Mouse (Mus musculus) hindbrain, embryonic 11.5 days (tissue): ENCODE measurements around the gene Fam114a1. TPM values are rescaled to one million over a fixed set of nuclear protein-coding genes. Genes with fewer than 3 reads are reported as not detected.
A peak's percentile ranks its signal among the peaks of the same experiment; 100 is the strongest.

Experiments used
- ATAC-seq: fragments of 200-750 bp; cut with Nextera tagmentation; 2 replicates; pipeline ENCODE4 v1.8.0; 2017; ENCODE audit warnings: mild to moderate bottlenecking, moderate TSS enrichment, moderate library complexity; ENCODE audit not compliant: low FRiP score
- DNase-seq: peaks from one replicate; pipeline ENCODE4 v3.0.0-alpha.2; 2015; ENCODE audit warnings: low spot score
- H3K27ac ChIP-seq: fragments of 300-500 bp; sonication (generic); 2 replicates; pipeline ENCODE4 v1.5.1; 2014; ENCODE audit warnings: mild to moderate bottlenecking, low read depth, low read length
- H3K27me3 ChIP-seq: fragments of 300-500 bp; sonication (generic); 2 replicates; pipeline ENCODE4 v1.6.1; 2014; ENCODE audit warnings: mild to moderate bottlenecking, low read length, moderate library complexity, mixed read lengths; ENCODE audit not compliant: control insufficient read depth, insufficient read depth
- H3K36me3 ChIP-seq: fragments of 300-500 bp; sonication (generic); 2 replicates; pipeline ENCODE4 v1.6.1; 2014; ENCODE audit warnings: mild to moderate bottlenecking, low read length, moderate library complexity, mixed read lengths; ENCODE audit not compliant: control insufficient read depth, insufficient read depth
- H3K4me1 ChIP-seq: fragments of 300-500 bp; sonication (generic); replicated peaks from 2 replicates; pipeline ENCODE4 v1.6.1; 2014; ENCODE audit warnings: low read length, mixed read lengths; ENCODE audit not compliant: control insufficient read depth, insufficient read depth
- H3K4me2 ChIP-seq: fragments of 300-500 bp; sonication (generic); replicated peaks from 2 replicates; pipeline ENCODE4 v1.6.1; 2014; ENCODE audit warnings: mild to moderate bottlenecking, low read depth, low read length
- H3K4me3 ChIP-seq: fragments of 300-500 bp; sonication (generic); 2 replicates; pipeline ENCODE4 v1.5.1; 2014; ENCODE audit warnings: low read depth, low read length
- H3K9ac ChIP-seq: fragments of 300-500 bp; sonication (generic); 2 replicates; pipeline ENCODE4 v1.6.1; 2014; ENCODE audit warnings: low read depth, low read length
- H3K9me3 ChIP-seq: fragments of 300-500 bp; sonication (generic); 2 replicates; pipeline ENCODE4 v1.6.1; 2016; ENCODE audit warnings: low read length; ENCODE audit not compliant: control insufficient read depth
- WGBS: fragments of 180-500 bp; shearing (Covaris S2); extraction: QIAGEN DNeasy Blood & Tissue Kit; methylation state at CpG from one replicate; pipeline ENCODE4 v1.1.7; 2014; 5-methylcytosine and 5-hydroxymethylcytosine counted together
- polyA plus RNA-seq: library from polyadenylated mRNA; unstranded; fragments of >200 nt; fragmentation: Nextera tagmentation; extraction: Ambion mirVana; gene quantifications from 2 replicates; pipeline ENCODE4 v1.2.1, GENCODE M21; 2014

Fam114a1 gene
- polyA plus RNA-seq: 18.0 and 21.8 TPM in 2 replicates

DNA sequence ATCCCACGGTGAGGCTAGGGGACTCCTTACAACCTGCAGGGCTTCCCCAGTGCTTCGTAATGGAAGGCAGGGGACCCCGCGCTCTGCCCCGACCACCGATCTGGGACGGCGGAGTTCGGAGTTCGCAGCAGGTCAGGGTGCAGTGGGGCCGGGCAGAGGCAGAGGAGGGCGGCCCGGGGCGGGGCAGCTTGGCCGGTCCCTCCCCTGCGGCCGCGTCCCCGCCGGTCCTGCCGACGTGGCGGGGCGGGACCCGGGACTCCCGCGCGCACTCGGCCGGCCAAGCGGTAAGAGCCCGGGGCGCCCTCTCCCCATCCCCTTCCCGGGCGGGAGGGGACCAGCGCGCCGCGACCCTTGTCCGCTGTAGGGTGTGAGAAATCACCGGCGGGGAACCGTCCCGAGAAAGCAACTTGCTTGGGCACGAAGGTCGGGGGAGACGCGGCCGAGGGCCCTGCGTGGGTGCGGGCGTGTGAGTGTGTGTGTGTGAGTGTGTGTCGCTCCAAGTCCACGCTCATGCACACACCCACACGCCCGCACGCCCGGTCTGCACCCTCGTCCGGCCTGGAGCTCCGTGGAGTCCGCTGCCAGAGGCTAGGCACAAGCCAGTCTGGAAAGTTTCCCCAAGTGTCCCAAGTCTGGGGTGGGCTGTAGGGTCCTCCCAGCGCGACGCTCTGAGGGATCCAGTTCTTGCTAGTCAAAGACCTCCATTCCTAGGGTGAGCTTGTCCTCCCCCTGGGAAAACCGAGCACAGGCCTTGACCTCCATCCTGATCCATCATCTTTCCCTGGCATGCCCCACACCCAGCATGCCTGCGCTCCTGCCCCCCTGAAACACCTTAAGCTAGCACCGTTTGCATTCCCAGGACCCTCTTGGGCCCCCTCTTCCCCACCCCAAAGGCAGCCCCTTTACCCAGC, at the start of gene Fam114a1:
Fam114a1 (plus strand) TSS at position 211 of the 911 bp plus-strand sequence.
- peak within 1 kb of the TSS; percentile 60 for H3K4me3 ChIP-seq
- peak; percentile 75 for ATAC-seq
- 0 out of 2 replicates have a peak, but pooled peaks cover 2% of the 10 kb centered on the region for H3K4me1 ChIP-seq
- peak; percentile 70 for DNase-seq
- peak within 1 kb of the TSS; percentile 70 for H3K9ac ChIP-seq
- no peaks in the 10 kb centered on the region for H3K36me3 ChIP-seq
- 1% methylated on average over 58 of the region's 68 CpGs for WGBS
- no peaks in the 10 kb centered on the region for H3K9me3 ChIP-seq
- no peak within 1 kb of the TSS for H3K27ac ChIP-seq
- H3K27me3 ChIP-seq: no peaks in the 10 kb centered on the region
- H3K4me2 ChIP-seq: peak within 1 kb of the TSS; percentile 94

DNA sequence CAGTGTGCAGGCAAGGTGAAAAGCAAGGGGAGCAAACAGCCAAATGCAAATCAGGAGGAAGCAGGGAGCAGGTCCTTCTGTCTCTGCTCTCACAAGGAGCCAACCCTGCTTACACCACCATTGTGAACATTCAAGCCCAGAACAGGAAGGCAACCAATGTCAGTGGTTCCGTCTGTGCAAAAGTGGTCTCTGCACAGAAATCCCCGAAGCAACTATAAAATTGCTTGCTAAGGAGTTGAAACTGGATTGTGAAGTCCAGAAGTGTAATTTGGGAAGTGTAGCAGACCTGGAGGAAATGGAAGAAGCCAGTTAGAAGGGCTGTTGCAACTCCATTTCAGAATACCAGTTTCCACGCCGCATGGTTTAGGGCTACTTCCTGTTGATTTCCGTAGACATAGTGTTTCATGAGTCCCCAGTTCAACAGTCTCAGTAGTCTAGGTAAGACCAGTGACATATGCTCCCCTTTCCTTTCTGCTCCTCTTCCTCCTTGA, 46.9 kb upstream of the Fam114a1 start:
- WGBS: 91% methylated on average over 5 of the region's 5 CpGs
- DNase-seq: no peak

DNA sequence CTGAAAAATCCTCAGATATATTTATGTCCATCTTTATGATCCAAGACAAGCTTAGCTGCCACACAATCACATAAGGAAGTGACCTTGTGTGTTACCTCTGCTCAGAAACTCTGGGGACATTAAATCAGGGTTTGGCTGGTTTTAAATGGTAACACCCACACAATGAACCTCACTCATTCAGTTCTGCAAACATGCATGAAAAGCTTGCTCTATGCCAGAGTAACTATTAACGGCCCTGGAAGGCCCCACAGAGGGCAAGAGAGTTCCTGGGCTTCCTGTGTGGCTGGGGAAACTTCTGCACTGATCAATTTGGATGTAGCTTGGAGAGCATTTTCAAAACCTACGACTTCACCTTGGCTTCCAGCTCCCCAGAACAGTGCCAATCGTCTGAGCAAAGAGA, 37.7 kb upstream of the Fam114a1 start:
- H3K27me3 ChIP-seq: no peaks in the 10 kb centered on the region
- H3K4me2 ChIP-seq: no peak overlapping the region
- no peak for ATAC-seq
- WGBS: 69% methylated on average over 3 of the region's 3 CpGs
- DNase-seq: no peak
- H3K27ac ChIP-seq: no peak overlapping the region
- H3K36me3 ChIP-seq: no peaks in the 10 kb centered on the region
- H3K9ac ChIP-seq: no peak overlapping the region
- H3K9me3 ChIP-seq: no peaks in the 10 kb centered on the region
- H3K4me3 ChIP-seq: no peak overlapping the region
- H3K4me1 ChIP-seq: no peaks in the 10 kb centered on the region

More for the DNA sequence above, 46.9 kb upstream of the Fam114a1 start:
- H3K27me3 ChIP-seq: no peaks in the 10 kb centered on the region
- no peaks in the 10 kb centered on the region for H3K36me3 ChIP-seq
- no peak overlapping the region for H3K4me3 ChIP-seq
- H3K4me2 ChIP-seq: no peak overlapping the region
- ATAC-seq: no peak
- no peak overlapping the region for H3K9ac ChIP-seq
- H3K4me1 ChIP-seq: no peaks in the 10 kb centered on the region
- H3K27ac ChIP-seq: no peak overlapping the region
- no peaks in the 10 kb centered on the region for H3K9me3 ChIP-seq

DNA sequence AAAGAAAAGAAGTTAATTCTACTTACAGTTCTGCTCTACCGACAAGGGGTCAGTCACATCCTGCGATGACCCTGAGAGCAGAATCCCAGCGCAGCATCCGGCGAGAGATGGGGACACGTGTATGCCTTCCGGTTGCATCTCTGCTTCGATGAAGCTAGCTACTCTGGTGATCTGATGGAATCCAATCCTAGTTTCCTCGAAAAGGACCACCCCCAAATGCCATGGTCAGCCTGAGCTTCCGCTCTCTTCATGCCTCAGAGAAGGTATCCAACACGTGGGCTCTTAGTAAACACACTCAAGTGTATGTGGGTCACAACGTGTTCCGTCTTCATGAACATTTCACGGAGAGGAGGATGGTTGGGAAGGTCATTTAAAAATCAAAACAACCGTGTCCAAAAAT, 37.1 kb upstream of the Fam114a1 start:
- no peaks in the 10 kb centered on the region for H3K9me3 ChIP-seq
- WGBS: 91% methylated on average over 15 of the region's 15 CpGs
- no peak overlapping the region for H3K27ac ChIP-seq
- DNase-seq: no peak
- H3K4me2 ChIP-seq: no peak overlapping the region
- no peak for ATAC-seq
- no peak overlapping the region for H3K4me3 ChIP-seq
- H3K4me1 ChIP-seq: no peaks in the 10 kb centered on the region
- no peak overlapping the region for H3K9ac ChIP-seq
- H3K27me3 ChIP-seq: no peaks in the 10 kb centered on the region
- no peaks in the 10 kb centered on the region for H3K36me3 ChIP-seq

DNA sequence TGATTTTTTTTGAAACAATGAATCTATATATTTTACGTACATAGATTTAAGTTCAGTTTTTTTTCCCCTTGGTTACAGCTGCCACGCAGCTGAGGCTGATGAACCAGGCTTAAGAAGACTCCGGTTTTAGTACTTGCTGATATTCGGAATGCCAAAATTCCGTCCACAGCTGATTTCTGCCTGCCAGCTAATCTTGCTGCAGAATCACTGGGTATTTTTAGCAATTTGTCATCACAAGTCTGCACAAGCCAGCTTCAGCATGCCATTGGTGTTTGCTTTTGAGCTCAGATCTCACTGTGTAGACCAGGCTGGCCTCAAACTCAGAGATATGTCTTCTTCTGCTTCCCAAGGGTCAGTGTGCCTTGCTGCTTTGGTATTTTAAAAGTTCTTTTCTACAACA, 18.4 kb upstream of the Fam114a1 start:
- Histone ChIP-seq H3K9me3 (no peaks in the 10 kb centered on the region), H3K36me3 (no peaks in the 10 kb centered on the region), H3K4me3 (no peak overlapping the region), H3K9ac (no peak overlapping the region), H3K4me2 (no peak overlapping the region), H3K27ac (no peak overlapping the region), H3K27me3 (no peaks in the 10 kb centered on the region), H3K4me1 (no peaks in the 10 kb centered on the region)
- no peak for ATAC-seq
- WGBS: 92% methylated on average over 5 of the region's 5 CpGs
- DNase-seq: no peak

DNA sequence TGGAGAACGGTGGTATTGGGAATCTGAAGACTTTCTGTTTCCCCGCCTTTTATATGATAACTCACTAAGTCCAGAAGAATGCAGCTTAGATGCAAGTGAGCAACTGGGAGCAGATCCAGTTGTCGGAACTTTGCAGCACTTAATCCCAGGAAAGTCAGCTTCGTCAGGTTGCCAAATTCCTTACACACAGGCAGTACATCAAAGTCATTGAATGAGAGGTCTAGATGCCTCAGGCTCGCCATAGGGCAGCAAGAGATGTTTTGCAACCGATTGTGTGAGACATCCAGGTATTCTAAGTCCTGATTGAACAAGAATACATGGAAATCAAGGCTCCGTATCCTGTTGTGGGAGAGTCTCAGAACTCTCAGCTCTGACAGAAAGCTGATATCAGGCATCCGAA, 14.9 kb upstream of the Fam114a1 start:
- Histone ChIP-seq H3K4me1 (no peaks in the 10 kb centered on the region), H3K4me2 (no peak overlapping the region), H3K36me3 (no peaks in the 10 kb centered on the region), H3K9me3 (no peaks in the 10 kb centered on the region), H3K27ac (no peak overlapping the region), H3K27me3 (no peaks in the 10 kb centered on the region), H3K9ac (no peak overlapping the region), H3K4me3 (no peak overlapping the region)
- 85% methylated on average over 8 of the region's 8 CpGs for WGBS
- ATAC-seq (no peak), DNase-seq (no peak)

DNA sequence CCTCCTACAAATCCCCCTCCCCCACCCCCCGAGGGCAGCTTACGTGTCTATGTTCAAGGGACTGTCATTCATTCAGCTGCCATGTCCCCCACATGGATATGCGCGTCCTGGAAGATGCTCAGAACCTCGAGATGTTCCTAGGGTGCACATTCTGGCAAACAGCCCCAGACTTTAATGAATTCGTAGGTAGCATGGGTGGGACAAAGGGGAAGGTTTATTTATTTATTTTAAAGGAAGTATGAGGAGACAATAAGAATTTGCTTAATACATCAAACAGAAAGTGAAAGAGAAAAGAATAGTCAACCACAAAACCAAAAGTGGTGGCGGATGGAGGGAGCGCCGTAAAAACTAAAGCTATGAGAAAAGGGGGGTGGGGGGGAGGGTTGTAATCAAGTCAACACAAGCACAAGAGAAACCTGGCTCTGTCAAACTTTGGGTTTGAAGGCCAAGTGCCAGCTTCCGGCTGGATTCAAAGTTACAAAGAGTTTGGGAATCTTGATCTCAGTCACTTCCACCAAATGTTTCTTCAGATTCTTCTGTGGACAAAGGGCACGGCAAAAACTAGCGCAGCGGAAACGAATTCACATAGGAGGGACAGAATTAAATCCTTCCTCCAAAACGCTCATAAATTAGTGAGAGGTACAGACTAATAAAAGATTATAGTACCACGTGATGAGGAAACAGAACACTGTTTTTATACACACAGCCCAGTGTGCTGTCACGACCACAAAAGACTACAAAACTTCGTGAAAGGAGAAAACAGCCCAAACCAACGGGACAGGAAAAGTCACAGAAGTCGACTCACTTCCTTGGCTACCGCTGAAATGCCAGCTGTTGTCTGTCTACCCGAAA, 10.7 kb upstream of the Fam114a1 start:
- H3K4me2 ChIP-seq: no peak overlapping the region
- no peak overlapping the region for H3K4me3 ChIP-seq
- WGBS: 86% methylated on average over 22 of the region's 22 CpGs
- no peaks in the 10 kb centered on the region for H3K4me1 ChIP-seq
- DNase-seq (no peak), ATAC-seq (no peak)
- no peak overlapping the region for H3K27ac ChIP-seq
- H3K9me3 ChIP-seq: no peaks in the 10 kb centered on the region
- no peaks in the 10 kb centered on the region for H3K27me3 ChIP-seq
- no peaks in the 10 kb centered on the region for H3K36me3 ChIP-seq
- no peak overlapping the region for H3K9ac ChIP-seq

DNA sequence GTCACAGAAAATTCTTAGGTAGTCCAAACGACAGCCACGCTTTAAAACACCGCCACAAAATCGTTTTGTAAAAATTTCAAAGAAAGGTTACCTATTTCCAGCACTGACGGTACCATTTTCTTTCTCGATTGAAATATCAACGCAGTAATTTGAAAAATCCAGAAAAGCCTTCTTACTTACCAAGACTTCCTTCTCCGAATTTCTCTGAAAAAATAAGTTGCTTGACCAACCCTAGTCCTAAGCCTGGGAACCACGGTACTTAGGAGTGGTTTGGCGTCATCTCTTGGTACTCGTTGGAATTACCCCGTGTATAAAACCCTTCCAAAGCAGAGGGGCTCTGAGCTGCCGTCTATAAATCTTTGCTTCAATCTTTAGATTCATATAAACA, 10.0 kb upstream of the Fam114a1 start, which contains the start of gene Tlr6:
Tlr6 (minus strand) TSS at position 255 of the 388 bp plus-strand sequence.
- no peak within 1 kb of the TSS for H3K4me3 ChIP-seq
- no peak for DNase-seq

More for the DNA sequence above, 10.0 kb upstream of the Fam114a1 start, which contains the start of gene Tlr6:
- 88% methylated on average over 13 of the region's 13 CpGs for WGBS
- Histone ChIP-seq H3K27ac (no peak within 1 kb of the TSS), H3K4me2 (no peak within 1 kb of the TSS), H3K36me3 (no peaks in the 10 kb centered on the region), H3K4me1 (no peaks in the 10 kb centered on the region), H3K9me3 (no peaks in the 10 kb centered on the region), H3K27me3 (no peaks in the 10 kb centered on the region), H3K9ac (no peak within 1 kb of the TSS)
- ATAC-seq: no peak
